Mouse (Mus musculus): ENCODE results near the gene Hapln4. TPM values are rescaled to one million over a fixed set of nuclear protein-coding genes. Genes with fewer than 3 reads are reported as not detected.

The Hapln4 gene
- polyA plus RNA-seq, 1 experiment from 2014 or later: 0.56 TPM

Small RNA genes lying within 50 kb of the gene (microRNA-seq; reads per million reads assigned to microRNA genes)
- gene Mir7066 (ENCODE audit: borderline number of aligned reads): not detected

Other genes starting within 250 kb of the Hapln4 start
- gene Cilp2, start 195.8 kb upstream of the Hapln4 start, polyA plus RNA-seq (2015; fragmentation: Nextera tagmentation; extraction: Ambion mirVana): 1.1 and 1.2 TPM in 2 replicates
- 3.6 and 4.0 TPM in 2 replicates for gene Tssk6, start 181.3 kb upstream of the Hapln4 start, polyA plus RNA-seq (2015; fragmentation: Nextera tagmentation; extraction: Ambion mirVana)
- 178 and 188 TPM in 2 replicates for gene Ndufa13, start 180.9 kb upstream of the Hapln4 start, polyA plus RNA-seq (2015; fragmentation: Nextera tagmentation; extraction: Ambion mirVana)
- gene Yjefn3, start 180.7 kb upstream of the Hapln4 start, polyA plus RNA-seq (2015; fragmentation: Nextera tagmentation; extraction: Ambion mirVana): 4.0 and 5.3 TPM in 2 replicates
- gene Gatad2a, start 87.1 kb upstream of the Hapln4 start, polyA plus RNA-seq (2015; fragmentation: Nextera tagmentation; extraction: Ambion mirVana): 43.6 and 49.8 TPM in 2 replicates
- gene Mau2, start 40.7 kb upstream of the Hapln4 start, polyA plus RNA-seq (2015; fragmentation: Nextera tagmentation; extraction: Ambion mirVana): 52.7 and 61.3 TPM in 2 replicates
- 44.3 and 45.1 TPM in 2 replicates for gene Sugp1, start 40.6 kb upstream of the Hapln4 start, polyA plus RNA-seq (2015; fragmentation: Nextera tagmentation; extraction: Ambion mirVana)
- 1.4 and 2.1 TPM in 2 replicates for gene Tm6sf2, start 10.5 kb upstream of the Hapln4 start, polyA plus RNA-seq (2015; fragmentation: Nextera tagmentation; extraction: Ambion mirVana)
- 0.79 and 1.5 TPM in 2 replicates for gene Ncan, start 37.4 kb downstream of the Hapln4 start, polyA plus RNA-seq (2015; fragmentation: Nextera tagmentation; extraction: Ambion mirVana)
- 33.0 and 33.3 TPM in 2 replicates for gene Nr2c2ap, start 47.9 kb downstream of the Hapln4 start, polyA plus RNA-seq (2015; fragmentation: Nextera tagmentation; extraction: Ambion mirVana)
- 18.9 and 22.2 TPM in 2 replicates for gene Rfxank, start 55.7 kb downstream of the Hapln4 start, polyA plus RNA-seq (2015; fragmentation: Nextera tagmentation; extraction: Ambion mirVana)
- 55.3 and 65.4 TPM in 2 replicates for gene Borcs8, start 56.0 kb downstream of the Hapln4 start, polyA plus RNA-seq (2015; fragmentation: Nextera tagmentation; extraction: Ambion mirVana)
- gene Mef2b, start 56.3 kb downstream of the Hapln4 start, polyA plus RNA-seq (2015; fragmentation: Nextera tagmentation; extraction: Ambion mirVana): 9.1 and 12.4 TPM in 2 replicates
- 76.4 and 77.3 TPM in 2 replicates for gene Tmem161a, start 88.9 kb downstream of the Hapln4 start, polyA plus RNA-seq (2015; fragmentation: Nextera tagmentation; extraction: Ambion mirVana)
- gene Slc25a42, start 128.8 kb downstream of the Hapln4 start, polyA plus RNA-seq (2015; fragmentation: Nextera tagmentation; extraction: Ambion mirVana): 6.7 and 8.9 TPM in 2 replicates
- gene Sugp2, start 150.8 kb downstream of the Hapln4 start, polyA plus RNA-seq (2015; fragmentation: Nextera tagmentation; extraction: Ambion mirVana): 31.7 and 32.5 TPM in 2 replicates
- 30.5 and 31.1 TPM in 2 replicates for gene Armc6, start 151.0 kb downstream of the Hapln4 start, polyA plus RNA-seq (2015; fragmentation: Nextera tagmentation; extraction: Ambion mirVana)
- gene Homer3, start 199.4 kb downstream of the Hapln4 start, polyA plus RNA-seq (2015; fragmentation: Nextera tagmentation; extraction: Ambion mirVana): 43.2 and 49.4 TPM in 2 replicates
- 50.2 and 52.1 TPM in 2 replicates for gene Ddx49, start 219.0 kb downstream of the Hapln4 start, polyA plus RNA-seq (2015; fragmentation: Nextera tagmentation; extraction: Ambion mirVana)
- gene Cope, start 219.1 kb downstream of the Hapln4 start, polyA plus RNA-seq (2015; fragmentation: Nextera tagmentation; extraction: Ambion mirVana): 377 and 397 TPM in 2 replicates
- gene Cers1, start 232.3 kb downstream of the Hapln4 start, polyA plus RNA-seq (2015; fragmentation: Nextera tagmentation; extraction: Ambion mirVana): 8.9 and 9.3 TPM in 2 replicates
- gene Gdf1, start 246.4 kb downstream of the Hapln4 start, polyA plus RNA-seq (2015; fragmentation: Nextera tagmentation; extraction: Ambion mirVana): 1.7 and 2.6 TPM in 2 replicates